Mouse (Mus musculus) kidney, embryonic 16.5 days (tissue): ENCODE data around the gene Ciapin1. TPM values are rescaled to one million over a fixed set of nuclear protein-coding genes. Genes with fewer than 3 reads are reported as not detected.
"Not testable (repeated sequence)": the region's sequence is repeated elsewhere in the genome, so short reads cannot be mapped to it uniquely, and the experiment has no call there.

ENCODE experiments used
- ATAC-seq: fragments of 200-750 bp; cut with Nextera tagmentation; 2 replicates; pipeline ENCODE4 v1.8.0; 2017; ENCODE audit warnings: moderate TSS enrichment; ENCODE audit not compliant: low FRiP score, low TSS enrichment
- H3K27ac ChIP-seq: fragments of 300-500 bp; sonication (generic); 2 replicates; pipeline ENCODE4 v1.5.1; 2014; ENCODE audit warnings: low read length
- H3K27me3 ChIP-seq: fragments of 300-500 bp; sonication (generic); 2 replicates; pipeline ENCODE4 v1.6.1; 2014; ENCODE audit warnings: low read length, control low read depth, mixed read lengths; ENCODE audit not compliant: insufficient read depth
- H3K36me3 ChIP-seq: fragments of 300-500 bp; sonication (generic); 2 replicates; pipeline ENCODE4 v1.6.1; 2014; ENCODE audit warnings: low read length, control low read depth, mixed read lengths; ENCODE audit not compliant: insufficient read depth
- H3K4me1 ChIP-seq: fragments of 300-500 bp; sonication (generic); 2 replicates; pipeline ENCODE4 v1.6.1; 2014; ENCODE audit warnings: low read length, control low read depth, mixed read lengths; ENCODE audit not compliant: insufficient read depth
- H3K4me2 ChIP-seq: fragments of 300-500 bp; sonication (generic); replicated peaks from 2 replicates; pipeline ENCODE4 v1.6.1; 2014; ENCODE audit warnings: low read depth, low read length
- H3K4me3 ChIP-seq: fragments of 300-500 bp; sonication (generic); 2 replicates; pipeline ENCODE4 v1.5.1; 2014; ENCODE audit warnings: mild to moderate bottlenecking, low read length
- H3K9ac ChIP-seq: fragments of 300-500 bp; sonication (generic); replicated peaks from 2 replicates; pipeline ENCODE4 v1.6.1; 2014; ENCODE audit warnings: low read length
- H3K9me3 ChIP-seq: fragments of 300-500 bp; sonication (generic); 2 replicates; pipeline ENCODE4 v1.6.1; 2016; ENCODE audit warnings: low read length, control low read depth
- WGBS: fragments of 180-500 bp; shearing (Covaris S2); extraction: QIAGEN DNeasy Blood & Tissue Kit; methylation state at CpG from one replicate; pipeline ENCODE4 v1.1.7; 2014; 5-methylcytosine and 5-hydroxymethylcytosine counted together
- polyA plus RNA-seq: library from polyadenylated mRNA; unstranded; fragments of >200 nt; fragmentation: Nextera tagmentation; extraction: Ambion mirVana; gene quantifications from 2 replicates; pipeline ENCODE4 v1.2.1, GENCODE M21; 2015

Ciapin1 gene
- polyA plus RNA-seq, 1 experiment from 2014 or later, result 125 TPM

GRCm38 (mm10) chr8:94857346-94858173 is 19.4 kb upstream of the Ciapin1 start, which contains the start of gene Polr2c:
Gene Polr2c, plus strand, starts transcription at chr8:94857450.
- H3K27me3 ChIP-seq, result no peaks in the 10 kb centered on the region
- H3K4me3 ChIP-seq, result peak within 1 kb of the TSS; percentile 92
- peak within 1 kb of the TSS; percentile 95 for H3K9ac ChIP-seq
- peak; percentile 83 for ATAC-seq
- H3K9me3 ChIP-seq, result no peaks in the 10 kb centered on the region
- peak within 1 kb of the TSS; percentile 67 for H3K4me2 ChIP-seq
- under 1% methylated on average over 68 of the region's 68 CpGs for WGBS
- H3K4me1 ChIP-seq, result peaks cover 10% of the 10 kb centered on the region
- peaks cover 31% of the 10 kb centered on the region for H3K36me3 ChIP-seq
- peak within 1 kb of the TSS; percentile 39; the same call in 1 of the 2 replicates for H3K27ac ChIP-seq

- Histone ChIP-seq H3K27ac (no peak overlapping the region), H3K27me3 (no peaks in the 10 kb centered on the region), H3K9ac (no peak overlapping the region), H3K9me3 (no peaks in the 10 kb centered on the region), H3K36me3 (peaks cover 28% of the 10 kb centered on the region), H3K4me3 (peak overlapping the region; percentile 92), H3K4me1 (peaks cover 10% of the 10 kb centered on the region), H3K4me2 (no peak overlapping the region)
- no peak for ATAC-seq
- 33% methylated on average over 5 of the region's 5 CpGs for WGBS
Observed at GRCm38 (mm10) chr8:94857011-94857345, 18.8 kb upstream of the Ciapin1 start.

GRCm38 (mm10) chr8:94854761-94855160 is 16.6 kb upstream of the Ciapin1 start:
- not testable (repeated sequence) for H3K9ac ChIP-seq, H3K4me2 ChIP-seq, H3K4me3 ChIP-seq, H3K27me3 ChIP-seq, ATAC-seq, H3K27ac ChIP-seq, H3K9me3 ChIP-seq, H3K4me1 ChIP-seq
- WGBS, result 92% methylated on average over 11 of the region's 11 CpGs
- H3K36me3 ChIP-seq, result peaks cover 36% of the 10 kb centered on the region

- no peaks in the 10 kb centered on the region for H3K4me1 ChIP-seq
- no peaks in the 10 kb centered on the region for H3K27me3 ChIP-seq
- H3K36me3 ChIP-seq, result peaks cover 51% of the 10 kb centered on the region
- H3K9ac ChIP-seq, result no peak overlapping the region
- H3K4me2 ChIP-seq, result no peak overlapping the region
- ATAC-seq, result no peak
- 92% methylated on average over 5 of the region's 5 CpGs for WGBS
- no peak overlapping the region for H3K27ac ChIP-seq
- H3K9me3 ChIP-seq, result no peaks in the 10 kb centered on the region
- no peak overlapping the region for H3K4me3 ChIP-seq
Observed at GRCm38 (mm10) chr8:94850049-94850448, 11.9 kb upstream of the Ciapin1 start.

GRCm38 (mm10) chr8:94841183-94841582 is 3.0 kb upstream of the Ciapin1 start:
- Histone ChIP-seq H3K4me2 (no peak overlapping the region), H3K27ac (no peak overlapping the region), H3K36me3 (peaks cover 20% of the 10 kb centered on the region), H3K27me3 (no peaks in the 10 kb centered on the region), H3K4me3 (no peak overlapping the region), H3K4me1 (peaks cover 16% of the 10 kb centered on the region), H3K9ac (no peak overlapping the region), H3K9me3 (no peaks in the 10 kb centered on the region)
- WGBS, result 47% methylated on average over 2 of the region's 2 CpGs
- no peak for ATAC-seq

- H3K9ac ChIP-seq, result peak overlapping the region; percentile 81
- under 1% methylated on average over 24 of the region's 24 CpGs for WGBS
- no peaks in the 10 kb centered on the region for H3K27me3 ChIP-seq
- peak overlapping the region; percentile 85 for H3K27ac ChIP-seq
- no peaks in the 10 kb centered on the region for H3K9me3 ChIP-seq
- H3K4me1 ChIP-seq, result peaks cover 19% of the 10 kb centered on the region
- peak; percentile 68 for ATAC-seq
- H3K36me3 ChIP-seq, result peaks cover 5% of the 10 kb centered on the region; the same call in 1 of the 2 replicates
- peak overlapping the region; percentile 74 for H3K4me3 ChIP-seq
- H3K4me2 ChIP-seq, result peak overlapping the region; percentile 70
Observed at GRCm38 (mm10) chr8:94838600-94838999, 442 bp upstream of the Ciapin1 start.

GRCm38 (mm10) chr8:94836456-94837240 is 1.5 kb downstream of the Ciapin1 start:
- WGBS, result 48% methylated on average over 11 of the region's 11 CpGs
- H3K9me3 ChIP-seq, result no peaks in the 10 kb centered on the region

GRCm38 (mm10) chr8:94835751-94836150 is 2.4 kb downstream of the Ciapin1 start:
- H3K36me3 ChIP-seq, H3K9me3 ChIP-seq, H3K27me3 ChIP-seq, H3K9ac ChIP-seq, ATAC-seq, H3K27ac ChIP-seq, H3K4me2 ChIP-seq, H3K4me3 ChIP-seq: not testable (repeated sequence)
- H3K4me1 ChIP-seq, result peaks cover 23% of the 10 kb centered on the region
- 92% methylated on average over 13 of the region's 13 CpGs for WGBS

More at GRCm38 (mm10) chr8:94836456-94837240, 1.5 kb downstream of the Ciapin1 start:
- no peak overlapping the region for H3K27ac ChIP-seq
- H3K36me3 ChIP-seq, result peaks cover 3% of the 10 kb centered on the region
- peak overlapping the region; percentile 74 for H3K4me3 ChIP-seq
- no peaks in the 10 kb centered on the region for H3K27me3 ChIP-seq
- no peak for ATAC-seq
- peaks cover 23% of the 10 kb centered on the region for H3K4me1 ChIP-seq
- H3K9ac ChIP-seq, result peak overlapping the region; percentile 80
- peak overlapping the region; percentile 93 for H3K4me2 ChIP-seq

GRCm38 (mm10) chr8:94833901-94834405 is 4.2 kb downstream of the Ciapin1 start:
- H3K27ac ChIP-seq, H3K27me3 ChIP-seq, H3K4me3 ChIP-seq, H3K4me2 ChIP-seq, H3K9me3 ChIP-seq, ATAC-seq, H3K9ac ChIP-seq: not testable (repeated sequence)
- WGBS, result 49% methylated on average over 7 of the region's 7 CpGs
- H3K36me3 ChIP-seq, result peaks cover 22% of the 10 kb centered on the region
- peaks cover 20% of the 10 kb centered on the region for H3K4me1 ChIP-seq
